Mouse (Mus musculus) bone marrow, adult 2 months (tissue): ENCODE measurements around the gene Usb1.

Experiments
- CTCF ChIP-seq: fragments of 200-500 bp; IDR thresholded peaks from 2 replicates; pipeline ENCODE4 v1.5.1; 2011; ENCODE audit warnings: low read length, control low read depth; ENCODE audit not compliant: control insufficient read depth, insufficient read depth
- POLR2A ChIP-seq: fragments of 200-500 bp; IDR thresholded peaks from 2 replicates; pipeline ENCODE4 v1.6.1; 2011; ENCODE audit warnings: low read depth, mild to moderate bottlenecking, control low read depth, low read length, borderline replicate concordance; ENCODE audit not compliant: control insufficient read depth

DNA sequence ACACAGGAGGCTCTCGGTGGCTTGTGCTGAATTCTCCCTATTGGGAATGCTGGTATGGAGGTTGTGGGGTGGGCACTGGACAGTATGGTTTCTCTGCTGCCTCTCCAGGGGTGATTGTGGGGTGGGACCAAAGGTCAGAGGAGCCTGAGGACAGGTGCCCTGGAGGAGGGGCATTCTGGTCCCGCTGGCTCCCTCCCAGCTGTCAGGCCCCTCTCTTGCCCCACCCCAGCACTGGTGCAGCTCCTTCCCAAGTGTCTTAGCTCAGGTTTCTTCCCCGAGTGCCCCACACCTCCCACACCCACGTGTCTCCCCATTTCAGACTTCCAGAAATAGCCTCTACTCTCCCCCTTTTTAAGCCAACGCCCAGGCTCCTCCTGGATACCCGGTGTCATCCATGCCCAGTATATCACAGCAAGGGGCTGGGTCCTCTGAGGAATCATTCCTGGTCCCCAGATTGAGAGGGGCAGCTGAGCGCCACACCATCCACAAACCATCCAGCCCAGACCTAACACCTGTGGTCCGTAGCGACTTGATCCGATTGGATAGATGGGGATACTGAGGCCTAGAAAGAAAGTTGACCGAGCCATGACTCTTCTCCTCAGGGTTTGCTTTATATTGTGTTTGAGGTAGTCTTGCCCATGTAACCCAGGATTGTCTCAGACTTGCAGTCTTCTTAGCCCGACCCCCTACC lies 44.4 kb downstream of the Usb1 start:
- TF ChIP-seq CTCF (no peak), POLR2A (no peak)
